In genomic region chr7:126473470-126474086, GRCm38 (mm10) we compare ENCODE assay signal across 9 mouse cellular contexts. TPM values are rescaled to one million over a fixed set of nuclear protein-coding genes. Genes with fewer than 3 reads are reported as not detected.
DNase-seq lines count a peak whose midpoint lies in the region; ATAC-seq and TF ChIP-seq lines count a peak whose summit lies in the region.
"Had no signal": no experiment of that assay in that cellular context is flagged by ENCODE, and none has a peak within 500 bp of the region (broad histone marks: within the 10 kb centered on the region; RNA-seq: fewer than 3 reads in every experiment).

No protein-coding gene starts in this region.

- WGBS in heart, embryonic 10.5 days: 89% methylated on average over 9 of the region's 9 CpGs
- WGBS in forebrain, postnatal 0 days: 82% methylated on average over 9 of the region's 9 CpGs
- 65% methylated on average over 9 of the region's 9 CpGs for WGBS in liver, embryonic 15.5 days (ENCODE audit: insufficient replicate concordance)

- in situ Hi-C loops in ES-E14 (cut with MboI; ENCODE audit: low sequenced_read_pairs in 2 of 2, unreplicated experiment in 2 of 2): no loop called here

- TF ChIP-seq CTCF in forebrain, postnatal 0 days (IDR thresholded peaks at IDR 0.05; ENCODE audit: low read depth): no peak

- H3K27ac ChIP-seq in heart, embryonic 10.5 days: peak overlapping the region; percentile 44; the same call in 1 of the 2 replicates
- H3K27ac ChIP-seq in ES-E14 (ENCODE audit: insufficient read depth, low read depth, low read length, poor library complexity, severe bottlenecking): no peak overlapping the region
- no peak overlapping the region for H3K27ac ChIP-seq in forebrain, postnatal 0 days (ENCODE audit: low read depth, low read length)
- H3K27ac ChIP-seq in liver, embryonic 15.5 days (replicated peaks): peak overlapping the region; percentile 91

- peak overlapping the region; percentile 94 for H3K4me3 ChIP-seq in heart, embryonic 10.5 days
- H3K4me3 ChIP-seq in ES-E14 (ENCODE audit: insufficient read depth in 1 of 2, low read depth in 1 of 2, low read length in 2 of 2, poor library complexity in 1 of 2, severe bottlenecking in 1 of 2): peak overlapping the region; percentile 70 to 99; a peak in 2 of 4 replicates
- H3K4me3 ChIP-seq in forebrain, postnatal 0 days (ENCODE audit: low read depth, low read length): peak overlapping the region; percentile 84; the same call in 1 of the 2 replicates
- H3K4me3 ChIP-seq in liver, embryonic 15.5 days (replicated peaks): peak overlapping the region; percentile 77

- no peaks in the 10 kb centered on the region for H3K27me3 ChIP-seq in heart, embryonic 10.5 days (ENCODE audit: insufficient read depth, poor library complexity, severe bottlenecking)
- no peaks in the 10 kb centered on the region for H3K27me3 ChIP-seq in forebrain, postnatal 0 days (ENCODE audit: insufficient read depth, low read length)
- no peaks in the 10 kb centered on the region for H3K27me3 ChIP-seq in liver, embryonic 15.5 days

- ATAC-seq in forebrain, postnatal 0 days: no peak
- no peak for ATAC-seq in liver, embryonic 15.5 days (ENCODE audit: insufficient read depth)
- ATAC-seq: CD4-positive, CD25-positive, alpha-beta regulatory T cell, adult 4 months had no signal

- no peak for DNase-seq in heart, embryonic 10.5 days (ENCODE audit: low spot score)
- DNase-seq in heart, adult 8-10 months (ENCODE audit: low spot score): no peak
- DNase-seq in ES-E14 (ENCODE audit: low read depth, low spot score): no peak
- no peak for DNase-seq in forebrain, postnatal 0 days
- DNase-seq in right cerebral cortex, postnatal 10 days (ENCODE audit: low spot score in 2 of 2): no peak
- no peak for DNase-seq in adrenal gland, postnatal 4 days (ENCODE audit: low spot score in 2 of 2)
- DNase-seq in adrenal gland, postnatal 36 days: no peak

- H3K4me2 ChIP-seq in forebrain, postnatal 0 days (ENCODE audit: low read depth): peak overlapping the region; percentile 95
- H3K4me2 ChIP-seq in liver, embryonic 15.5 days: peak overlapping the region; percentile 91

- no peaks in the 10 kb centered on the region for H3K9me3 ChIP-seq in heart, embryonic 10.5 days
- no peaks in the 10 kb centered on the region for H3K9me3 ChIP-seq in ES-E14 (ENCODE audit: control insufficient read depth, insufficient read depth, low read depth, low read length)
- H3K9me3 ChIP-seq in forebrain, postnatal 0 days (ENCODE audit: low read length): no peaks in the 10 kb centered on the region
- H3K9me3 ChIP-seq in liver, embryonic 15.5 days (replicated peaks): no peaks in the 10 kb centered on the region

- H3K4me1 ChIP-seq in heart, embryonic 10.5 days: peaks cover 32% of the 10 kb centered on the region
- H3K4me1 ChIP-seq in ES-E14 (ENCODE audit: control insufficient read depth in 2 of 2, insufficient read depth in 2 of 2, low read length in 2 of 2, poor library complexity in 1 of 2): 0 out of 4 replicates have a peak, but pooled peaks cover 0 to 2% of the 10 kb centered on the region in 2 experiments
- H3K4me1 ChIP-seq in forebrain, postnatal 0 days (ENCODE audit: insufficient read depth): peaks cover 14% of the 10 kb centered on the region; the same call in 1 of the 2 replicates
- H3K4me1 ChIP-seq in liver, embryonic 15.5 days (replicated peaks): peaks cover 56% of the 10 kb centered on the region

- H3K36me3 ChIP-seq in heart, embryonic 10.5 days: peaks cover 49% of the 10 kb centered on the region
- peaks cover 35% of the 10 kb centered on the region for H3K36me3 ChIP-seq in ES-E14 (ENCODE audit: control insufficient read depth, insufficient read depth, low read length, poor library complexity, severe bottlenecking)
- peaks cover 43% of the 10 kb centered on the region for H3K36me3 ChIP-seq in forebrain, postnatal 0 days (ENCODE audit: insufficient read depth)
- H3K36me3 ChIP-seq in liver, embryonic 15.5 days (replicated peaks): peaks cover 34% of the 10 kb centered on the region

- peak overlapping the region; percentile 83; the same call in 1 of the 2 replicates for H3K9ac ChIP-seq in ES-E14 (ENCODE audit: insufficient read depth, low read depth, low read length, poor library complexity, severe bottlenecking)
- H3K9ac ChIP-seq in forebrain, postnatal 0 days: peak overlapping the region; percentile 92; the same call in 1 of the 2 replicates
- H3K9ac ChIP-seq in liver, embryonic 15.5 days: peak overlapping the region; percentile 91; the same call in 1 of the 2 replicates

TF ChIP-seq in ES-E14, 5 proteins besides CTCF, POLR2A, EP300 and RAD21:
- no peak for TF ChIP-seq ZNF384 (IDR thresholded peaks at IDR 0.05; ENCODE audit: low read depth, low read length)
- TF ChIP-seq MAFK (IDR thresholded peaks at IDR 0.05; ENCODE audit: insufficient read depth, low read depth, low read length): no peak
- TF ChIP-seq HCFC1 (IDR thresholded peaks at IDR 0.05; ENCODE audit: borderline replicate concordance, insufficient read depth, low read length): no peak
- TF ChIP-seq CHD2 (IDR thresholded peaks at IDR 0.05; ENCODE audit: low read depth, low read length): no peak
- no peak for TF ChIP-seq ZC3H11A (IDR thresholded peaks at IDR 0.05; ENCODE audit: borderline replicate concordance, low read depth, low read length)
TF ChIP-seq in ES-E14: peak in this region for 0.

RNA-seq across cellular contexts. Expression of gene Sh2b1, which starts 1.6 kb away (rescaled TPM):
- 46.3 and 47.1 TPM in 2 replicates for polyA plus RNA-seq in heart, embryonic 10.5 days (2016; fragmentation: Nextera tagmentation; extraction: Ambion mirVana)
- 10 to 100 TPM; 38.6 to 46.6 (median 44.3) TPM for total RNA-seq in heart, adult 8-10 months (2022)
- total RNA-seq in ES-E14 (2012; rRNA removed): 20.3 and 22.5 TPM in 2 replicates
- 31.0 and 35.4 TPM in 2 replicates for total RNA-seq in forebrain, postnatal 0 days (2014; rRNA removed)
- 66.0 and 70.4 TPM in 2 replicates for polyA plus RNA-seq in forebrain, postnatal 0 days (2015; fragmentation: Nextera tagmentation; extraction: Ambion mirVana)
- polyA plus RNA-seq in liver, embryonic 15.5 days (2015; fragmentation: Nextera tagmentation; extraction: Ambion mirVana): 13.6 and 15.1 TPM in 2 replicates
- total RNA-seq in adrenal gland, postnatal 4 days (2021): 10 to 100 TPM; 59.2 to 60.9 TPM
- 10 to 100 TPM; 55.3 to 59.5 TPM for total RNA-seq in adrenal gland, postnatal 36 days (2021)

RNA-seq across cellular contexts. Expression of gene Atp2a1, which starts 10.7 kb away (rescaled TPM):
- 6.8 and 9.5 TPM in 2 replicates for polyA plus RNA-seq in heart, embryonic 10.5 days (2016; fragmentation: Nextera tagmentation; extraction: Ambion mirVana)
- total RNA-seq in heart, adult 8-10 months (2022): 10 to 100 TPM in 1 of 4 experiments, 1 to 10 TPM in 3; 6.8 to 12.2 (median 8.8) TPM
- 0.11 and 0.27 TPM in 2 replicates for total RNA-seq in ES-E14 (2012; rRNA removed)
- 0.24 and 0.54 TPM in 2 replicates for total RNA-seq in forebrain, postnatal 0 days (2014; rRNA removed)
- polyA plus RNA-seq in forebrain, postnatal 0 days (2015; fragmentation: Nextera tagmentation; extraction: Ambion mirVana): 0.10 and 0.45 TPM in 2 replicates
- 9.8 and 16.5 TPM in 2 replicates for polyA plus RNA-seq in liver, embryonic 15.5 days (2015; fragmentation: Nextera tagmentation; extraction: Ambion mirVana)
- 100 to 1,000 TPM in 1 of 2 experiments, 10 to 100 TPM in 1; 56.9 to 145 TPM for total RNA-seq in adrenal gland, postnatal 4 days (2021)
- under 1 TPM in 1 of 2 experiments, not detected in 1; 0.33 TPM for total RNA-seq in adrenal gland, postnatal 36 days (2021)

RNA-seq across cellular contexts. Expression of gene Tufm, which starts 13.6 kb away (rescaled TPM):
- polyA plus RNA-seq in heart, embryonic 10.5 days (2016; fragmentation: Nextera tagmentation; extraction: Ambion mirVana): 199 and 204 TPM in 2 replicates
- 100 to 1,000 TPM; 288 to 326 (median 304) TPM for total RNA-seq in heart, adult 8-10 months (2022)
- 125 and 133 TPM in 2 replicates for total RNA-seq in ES-E14 (2012; rRNA removed)
- 75.9 and 76.5 TPM in 2 replicates for total RNA-seq in forebrain, postnatal 0 days (2014; rRNA removed)
- polyA plus RNA-seq in forebrain, postnatal 0 days (2015; fragmentation: Nextera tagmentation; extraction: Ambion mirVana): 97.6 and 102 TPM in 2 replicates
- polyA plus RNA-seq in liver, embryonic 15.5 days (2015; fragmentation: Nextera tagmentation; extraction: Ambion mirVana): 81.2 and 96.3 TPM in 2 replicates
- total RNA-seq in adrenal gland, postnatal 4 days (2021): 100 to 1,000 TPM; 158 to 166 TPM
- total RNA-seq in adrenal gland, postnatal 36 days (2021): 100 to 1,000 TPM; 219 to 221 TPM

RNA-seq across cellular contexts. Expression of gene Atxn2l, which starts 29.7 kb away (rescaled TPM):
- polyA plus RNA-seq in heart, embryonic 10.5 days (2016; fragmentation: Nextera tagmentation; extraction: Ambion mirVana): 43.6 and 52.3 TPM in 2 replicates
- 10 to 100 TPM; 30.7 to 39.3 (median 35.2) TPM for total RNA-seq in heart, adult 8-10 months (2022)
- total RNA-seq in ES-E14 (2012; rRNA removed): 72.3 and 80.1 TPM in 2 replicates
- total RNA-seq in forebrain, postnatal 0 days (2014; rRNA removed): 60.5 and 89.0 TPM in 2 replicates
- 39.5 and 56.8 TPM in 2 replicates for polyA plus RNA-seq in forebrain, postnatal 0 days (2015; fragmentation: Nextera tagmentation; extraction: Ambion mirVana)
- 26.2 and 26.8 TPM in 2 replicates for polyA plus RNA-seq in liver, embryonic 15.5 days (2015; fragmentation: Nextera tagmentation; extraction: Ambion mirVana)
- total RNA-seq in adrenal gland, postnatal 4 days (2021): 100 to 1,000 TPM; 109 to 127 TPM
- total RNA-seq in adrenal gland, postnatal 36 days (2021): 100 to 1,000 TPM in 1 of 2 experiments, 10 to 100 TPM in 1; 82.9 to 112 TPM

RNA-seq across cellular contexts. Expression of gene Rabep2, which starts 45.0 kb away (rescaled TPM):
- 25.5 and 25.8 TPM in 2 replicates for polyA plus RNA-seq in heart, embryonic 10.5 days (2016; fragmentation: Nextera tagmentation; extraction: Ambion mirVana)
- 1 to 10 TPM; 5.9 to 9.9 (median 6.0) TPM for total RNA-seq in heart, adult 8-10 months (2022)
- total RNA-seq in ES-E14 (2012; rRNA removed): 22.1 and 27.8 TPM in 2 replicates
- total RNA-seq in forebrain, postnatal 0 days (2014; rRNA removed): 26.1 and 26.4 TPM in 2 replicates
- polyA plus RNA-seq in forebrain, postnatal 0 days (2015; fragmentation: Nextera tagmentation; extraction: Ambion mirVana): 17.3 and 19.3 TPM in 2 replicates
- 6.3 TPM in 2 replicates for polyA plus RNA-seq in liver, embryonic 15.5 days (2015; fragmentation: Nextera tagmentation; extraction: Ambion mirVana)
- 10 to 100 TPM; 52.1 to 63.2 TPM for total RNA-seq in adrenal gland, postnatal 4 days (2021)
- 10 to 100 TPM; 48.4 to 72.8 TPM for total RNA-seq in adrenal gland, postnatal 36 days (2021)

Comparison
In these comparisons a context has a peak if more than half of its experiments do, and no peak if none do; other contexts are left out.
1. RNA of gene Atp2a1, which starts 10.7 kb away (total RNA-seq): 56.9 to 145 TPM in adrenal gland, postnatal 4 days; 6.8 to 12.2 TPM in heart, adult 8-10 months, 0.33 TPM in adrenal gland, postnatal 36 days, 0.11 to 0.27 TPM in ES-E14 and 0.24 to 0.54 TPM in forebrain, postnatal 0 days; every median in the first group is over 4 times any median in the second.
2. H3K27ac ChIP-seq: peak in heart, embryonic 10.5 days (single experiment) and liver, embryonic 15.5 days (single experiment); none in ES-E14 (single experiment) and forebrain, postnatal 0 days (single experiment).
3. Peak in every context shown above with its lines, with median percentiles within 50 percentile points of each other: H3K4me3 ChIP-seq and H3K9ac ChIP-seq.